Mouse (Mus musculus) lung, postnatal 0 days (tissue): ENCODE measurements at regions not wholly inside any gene's neighbourhood (a gene's known extent, or its start where the extent isn't known, plus 50 kb on each side); places are given as distances from the start of the nearest gene placed in this dataset.
A peak's percentile ranks its signal among the peaks of the same experiment; 100 is the strongest.

Source experiments
- ATAC-seq: fragments of 200-750 bp; cut with Nextera tagmentation; 2 replicates; pipeline ENCODE4 v1.8.0; 2017; ENCODE audit warnings: moderate library complexity
- DNase-seq: peaks from one replicate; pipeline ENCODE4 v3.0.0-alpha.2; 2016; ENCODE audit warnings: low spot score
- H3K27ac ChIP-seq: fragments of 300-500 bp; sonication (generic); 2 replicates; pipeline ENCODE4 v1.5.1; 2014; ENCODE audit warnings: antibody characterized with exemption, mild to moderate bottlenecking, low read length, mixed read lengths
- H3K27me3 ChIP-seq: fragments of 300-500 bp; sonication (generic); replicated peaks from 2 replicates; pipeline ENCODE4 v1.6.1; 2014; ENCODE audit warnings: low read length, mixed read lengths; ENCODE audit not compliant: insufficient read depth
- H3K36me3 ChIP-seq: fragments of 300-500 bp; sonication (generic); 2 replicates; pipeline ENCODE4 v1.6.1; 2014; ENCODE audit warnings: low read length, mixed read lengths; ENCODE audit not compliant: insufficient read depth
- H3K4me1 ChIP-seq: fragments of 300-500 bp; sonication (generic); 2 replicates; pipeline ENCODE4 v1.6.1; 2014; ENCODE audit warnings: antibody characterized with exemption, low read depth, low read length, mixed read lengths; ENCODE audit not compliant: insufficient read depth
- H3K4me2 ChIP-seq: fragments of 300-500 bp; sonication (generic); replicated peaks from 2 replicates; pipeline ENCODE4 v1.6.1; 2014; ENCODE audit warnings: low read depth, mild to moderate bottlenecking, low read length, moderate library complexity, mixed read lengths
- H3K4me3 ChIP-seq: fragments of 300-500 bp; sonication (generic); 2 replicates; pipeline ENCODE4 v1.5.1; 2014; ENCODE audit warnings: low read depth, low read length
- H3K9ac ChIP-seq: fragments of 300-500 bp; sonication (generic); replicated peaks from 2 replicates; pipeline ENCODE4 v1.6.1; 2014; ENCODE audit warnings: low read depth, mild to moderate bottlenecking
- H3K9me3 ChIP-seq: fragments of 300-500 bp; sonication (generic); 2 replicates; pipeline ENCODE4 v1.6.1; 2016; ENCODE audit warnings: low read length, mixed read lengths
- CTCF ChIP-seq: IDR thresholded peaks from 2 replicates; pipeline ENCODE4 v1.5.1; 2016; ENCODE audit warnings: antibody characterized with exemption, mild to moderate bottlenecking
- EP300 ChIP-seq: IDR thresholded peaks from 2 replicates; pipeline ENCODE4 v1.6.1; 2016; ENCODE audit warnings: antibody characterized with exemption, mild to moderate bottlenecking, control low read depth
- WGBS: fragments of 180-500 bp; shearing (Covaris S2); extraction: QIAGEN DNeasy Blood & Tissue Kit; methylation state at CpG from one replicate; pipeline ENCODE4 v1.1.7; 2014; 5-methylcytosine and 5-hydroxymethylcytosine counted together

DNA sequence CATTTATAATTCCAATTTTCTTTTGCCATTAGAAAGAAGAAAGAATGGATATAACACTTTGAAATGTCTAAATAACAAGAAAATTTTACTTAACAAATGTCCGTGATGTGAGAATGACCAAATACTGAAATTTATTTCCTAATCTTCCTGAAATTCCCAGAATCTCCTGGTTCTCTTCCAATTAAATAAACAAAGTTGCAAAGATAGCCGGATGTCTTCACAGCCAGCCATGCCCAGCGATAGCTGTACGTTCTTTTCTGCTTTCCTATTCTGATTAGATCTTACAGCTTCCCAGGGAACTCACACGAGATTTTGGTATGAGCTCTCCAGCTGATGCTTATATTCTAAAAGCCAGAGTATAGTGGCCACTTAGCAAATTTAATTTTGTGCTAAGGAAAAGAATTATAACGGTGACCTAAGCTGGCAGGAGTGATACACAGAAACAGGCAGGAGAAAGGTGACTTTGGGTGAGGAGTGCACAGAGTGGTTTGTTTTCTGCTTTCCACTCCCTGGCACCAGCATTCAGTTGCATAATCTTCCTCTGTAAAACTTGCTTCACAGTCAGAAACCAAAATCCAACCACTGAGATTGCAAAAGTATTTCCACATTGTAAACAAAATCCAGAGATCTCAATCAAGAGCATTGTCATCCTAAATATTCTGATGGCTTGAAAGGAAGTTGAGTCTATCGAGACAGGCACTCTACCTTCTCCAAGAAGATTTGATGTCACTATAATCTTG is 74.7 kb upstream of the Foxq1 start:
- 42% methylated on average over 7 of the region's 7 CpGs for WGBS
- H3K4me1 ChIP-seq = no peaks in the 10 kb centered on the region
- TF ChIP-seq CTCF (no peak), EP300 (peak; percentile 51)
- no peaks in the 10 kb centered on the region for H3K9me3 ChIP-seq
- DNase-seq = peak; percentile 78
- no peak overlapping the region for H3K9ac ChIP-seq
- no peak overlapping the region for H3K27ac ChIP-seq
- H3K36me3 ChIP-seq = no peaks in the 10 kb centered on the region
- H3K4me2 ChIP-seq = no peak overlapping the region
- H3K4me3 ChIP-seq = no peak overlapping the region
- peak; percentile 41 for ATAC-seq
- H3K27me3 ChIP-seq = no peaks in the 10 kb centered on the region

DNA sequence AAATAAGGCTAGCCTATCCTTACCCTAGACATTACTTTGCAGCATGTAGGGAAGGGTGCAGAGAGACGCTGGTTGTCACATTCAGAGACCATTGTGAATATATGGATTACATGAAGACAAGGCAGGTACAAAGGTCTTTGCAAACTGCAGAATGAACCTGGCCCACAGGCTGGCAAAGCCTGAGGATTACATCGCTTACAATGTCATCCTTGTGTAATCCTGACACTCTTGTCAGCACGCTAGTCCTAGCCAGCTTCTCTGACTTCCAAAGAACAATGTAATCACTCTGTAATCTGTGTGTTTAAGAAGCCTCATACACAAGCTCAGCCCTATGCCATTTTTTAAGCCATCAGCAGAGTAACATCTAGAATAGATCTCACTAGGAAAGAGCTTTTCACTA is 69.6 kb upstream of the Foxq1 start:
- DNase-seq (no peak), ATAC-seq (no peak)
- H3K4me3 ChIP-seq = no peak overlapping the region
- TF ChIP-seq CTCF = no peak
- no peak for TF ChIP-seq EP300
- H3K9ac ChIP-seq = no peak overlapping the region
- H3K36me3 ChIP-seq = no peaks in the 10 kb centered on the region
- no peaks in the 10 kb centered on the region for H3K4me1 ChIP-seq
- no peak overlapping the region for H3K4me2 ChIP-seq
- 82% methylated on average over 3 of the region's 3 CpGs for WGBS
- no peaks in the 10 kb centered on the region for H3K27me3 ChIP-seq
- H3K9me3 ChIP-seq = no peaks in the 10 kb centered on the region
- H3K27ac ChIP-seq = no peak overlapping the region

DNA sequence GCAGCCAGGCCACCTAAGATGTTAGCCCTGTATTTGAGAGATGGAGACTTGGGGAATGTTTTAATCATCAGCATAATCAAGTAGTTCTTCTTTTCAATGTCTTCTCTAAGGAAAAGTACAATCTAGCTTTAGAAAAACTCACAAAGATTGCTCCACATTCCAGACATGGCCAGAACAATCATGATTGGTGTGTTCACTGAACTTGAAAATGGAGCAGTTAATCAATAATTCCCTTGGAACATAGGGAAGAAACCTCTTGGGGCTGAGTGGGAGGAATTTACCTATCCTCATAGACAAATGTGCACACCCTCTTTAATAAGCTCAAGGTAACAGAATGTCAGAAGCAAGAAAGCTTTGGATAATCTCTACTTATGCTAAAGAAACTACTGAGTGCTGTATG is 67.7 kb upstream of the Foxq1 start:
- Histone ChIP-seq H3K4me1 (no peaks in the 10 kb centered on the region), H3K4me2 (no peak overlapping the region), H3K4me3 (no peak overlapping the region), H3K27ac (no peak overlapping the region), H3K27me3 (no peaks in the 10 kb centered on the region), H3K9ac (no peak overlapping the region), H3K36me3 (no peaks in the 10 kb centered on the region), H3K9me3 (no peaks in the 10 kb centered on the region)
- no peak for ATAC-seq
- DNase-seq = no peak
- TF ChIP-seq EP300 = no peak

DNA sequence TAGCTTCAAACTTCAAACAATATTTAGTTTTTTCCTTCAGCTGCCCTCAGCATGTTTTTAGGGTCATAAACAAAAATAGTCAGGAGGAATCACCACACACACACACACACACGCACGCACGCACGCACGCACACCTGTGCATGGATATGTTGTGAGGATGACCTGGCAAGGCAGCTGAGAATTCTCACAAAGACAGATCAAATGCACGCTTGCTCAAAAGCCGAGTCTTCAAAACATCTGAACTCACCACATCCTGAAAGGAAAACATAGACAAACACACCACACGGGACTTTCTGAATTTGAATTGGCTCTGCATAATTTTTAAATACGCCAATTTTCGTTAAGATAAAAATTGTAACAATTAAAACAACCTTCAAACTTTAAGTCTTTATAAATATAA is 52.7 kb upstream of the Foxq1 start:
- no peak for ATAC-seq
- WGBS = 71% methylated on average over 10 of the region's 10 CpGs
- Histone ChIP-seq H3K4me2 (no peak overlapping the region), H3K9me3 (no peaks in the 10 kb centered on the region), H3K27ac (no peak overlapping the region), H3K4me3 (no peak overlapping the region), H3K9ac (no peak overlapping the region), H3K4me1 (peaks cover 7% of the 10 kb centered on the region; the same call in 1 of the 2 replicates), H3K27me3 (no peaks in the 10 kb centered on the region), H3K36me3 (no peaks in the 10 kb centered on the region)
- DNase-seq = no peak
- TF ChIP-seq CTCF (no peak), EP300 (no peak)

DNA sequence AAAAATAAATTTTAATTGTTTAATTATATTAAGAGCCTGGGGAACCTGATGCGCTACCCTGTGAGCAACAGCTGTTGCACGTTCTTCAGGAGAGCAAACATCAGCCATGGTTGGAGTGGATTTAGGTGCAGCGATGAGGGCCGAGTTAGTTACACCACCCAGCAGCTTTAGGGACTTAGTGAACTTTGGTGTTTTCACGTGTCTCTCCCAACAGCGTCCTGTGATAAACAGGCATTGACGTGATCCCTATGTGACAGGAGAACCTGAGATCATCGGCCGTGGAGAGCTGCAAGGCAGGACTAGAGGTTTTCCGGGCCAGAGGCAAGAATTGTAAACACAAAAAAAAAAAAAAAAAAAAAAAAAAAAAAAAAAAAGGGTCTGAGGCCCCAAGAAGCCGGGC is 52.1 kb upstream of the Foxq1 start:
- Histone ChIP-seq H3K4me3 (no peak overlapping the region), H3K9me3 (no peaks in the 10 kb centered on the region), H3K4me1 (peaks cover 7% of the 10 kb centered on the region; the same call in 1 of the 2 replicates), H3K9ac (no peak overlapping the region), H3K27ac (no peak overlapping the region), H3K4me2 (no peak overlapping the region), H3K36me3 (no peaks in the 10 kb centered on the region), H3K27me3 (no peaks in the 10 kb centered on the region)
- DNase-seq (no peak), ATAC-seq (no peak)
- WGBS = 37% methylated on average over 11 of the region's 11 CpGs
- TF ChIP-seq CTCF (no peak), EP300 (no peak)

DNA sequence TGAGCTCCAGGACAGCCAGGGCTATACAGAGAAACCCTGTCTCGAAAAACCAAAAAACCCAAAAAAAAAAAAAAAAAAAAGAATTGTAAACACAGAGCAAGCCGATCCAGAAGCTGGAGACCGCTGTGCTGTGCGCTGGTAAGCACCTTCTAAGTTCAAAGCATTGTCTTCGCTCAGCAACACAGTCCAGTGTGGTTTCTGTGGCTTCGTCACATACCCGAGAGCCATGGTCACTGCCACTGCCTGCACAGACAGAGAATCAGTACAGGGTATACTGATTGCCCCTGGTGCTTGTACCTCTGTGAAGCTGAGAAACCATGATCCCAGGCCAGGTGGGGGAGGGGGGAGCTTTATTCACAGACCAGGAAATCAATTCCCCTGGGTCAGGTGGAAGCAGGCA is 51.6 kb upstream of the Foxq1 start:
- ATAC-seq = no peak
- H3K27me3 ChIP-seq = no peaks in the 10 kb centered on the region
- 80% methylated on average over 6 of the region's 7 CpGs for WGBS
- DNase-seq = no peak
- H3K36me3 ChIP-seq = no peaks in the 10 kb centered on the region
- H3K9ac ChIP-seq = no peak overlapping the region
- no peaks in the 10 kb centered on the region for H3K9me3 ChIP-seq
- H3K4me3 ChIP-seq = no peak overlapping the region
- H3K4me2 ChIP-seq = no peak overlapping the region
- no peak overlapping the region for H3K27ac ChIP-seq
- no peak for TF ChIP-seq CTCF
- TF ChIP-seq EP300 = no peak
- peaks cover 7% of the 10 kb centered on the region; the same call in 1 of the 2 replicates for H3K4me1 ChIP-seq

DNA sequence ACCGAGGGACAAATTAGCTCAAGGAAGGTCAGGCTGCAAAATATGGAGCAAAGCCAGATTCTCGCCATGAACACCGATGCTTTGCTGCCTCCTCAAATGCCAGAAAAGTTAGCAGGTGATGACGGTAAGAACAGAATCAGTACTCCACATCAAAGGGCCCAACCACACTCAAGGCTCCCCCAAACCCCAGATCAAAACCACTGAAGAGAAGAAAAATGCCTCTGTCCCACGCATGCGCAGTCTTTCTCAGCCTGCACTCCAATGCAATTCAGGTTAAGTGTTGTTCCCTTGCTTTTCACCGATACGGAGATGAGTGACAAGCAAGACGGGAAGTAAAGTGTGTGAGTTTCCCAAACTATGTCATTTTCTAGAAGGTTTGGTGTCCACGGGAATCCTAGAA is 50.5 kb upstream of the Foxq1 start:
- no peak overlapping the region for H3K4me2 ChIP-seq
- no peaks in the 10 kb centered on the region for H3K36me3 ChIP-seq
- H3K4me1 ChIP-seq = peaks cover 7% of the 10 kb centered on the region; the same call in 1 of the 2 replicates
- no peak for ATAC-seq
- H3K9me3 ChIP-seq = no peaks in the 10 kb centered on the region
- 76% methylated on average over 10 of the region's 10 CpGs for WGBS
- no peaks in the 10 kb centered on the region for H3K27me3 ChIP-seq
- H3K4me3 ChIP-seq = no peak overlapping the region
- TF ChIP-seq EP300 (no peak), CTCF (no peak)
- H3K9ac ChIP-seq = no peak overlapping the region
- H3K27ac ChIP-seq = no peak overlapping the region
- no peak for DNase-seq
